Mouse (Mus musculus) left cerebral cortex, postnatal 10 days (tissue): ENCODE data around the gene Amigo2. TPM values are rescaled to one million over a fixed set of nuclear protein-coding genes. Genes with fewer than 3 reads are reported as not detected.
A peak's percentile ranks its signal among the peaks of the same experiment; 100 is the strongest.

Experiments used
- DNase-seq, 2 experiments: peaks; one replicate each; pipeline ENCODE4 v3.0.0; 2021 to 2022; ENCODE audit warnings: low spot score in 2 of 2, mixed read lengths in 1 of 2; ENCODE audit errors: extremely low spot score in 1 of 2
- intact Hi-C: fragments of 180-260 bp; cut with DNase I; formaldehyde crosslinking; loops from one replicate; pipeline ENCODE4 v1.15.1; 2025
- total RNA-seq, 2 experiments: library from RNA; stranded (reverse); gene quantifications; 2 replicates each; pipeline ENCODE4 v1.2.3; 2021

The Amigo2 gene
- total RNA-seq = 1 to 10 TPM; 6.8 to 6.9 TPM

GRCm38 (mm10) chr15:97246911-97247790 is at the start of gene Amigo2, which contains the start of gene Pced1b:
Gene Amigo2, minus strand, starts transcription at chr15:97247287.
Gene Pced1b, plus strand, starts transcription at chr15:97247107.
- intact Hi-C loops = no loop called here
- DNase-seq = peak in 1 of 2 experiments; percentile 77

GRCm38 (mm10) chr15:97291291-97292050 is 44.4 kb upstream of the Amigo2 start:
- peak in 1 of 2 experiments; percentile 35 for DNase-seq

GRCm38 (mm10) chr15:97290351-97290750 is 43.3 kb upstream of the Amigo2 start:
- no peak for DNase-seq
- intact Hi-C loops = no loop called here

More at GRCm38 (mm10) chr15:97291291-97292050, 44.4 kb upstream of the Amigo2 start:
- intact Hi-C loops = no loop called here

- intact Hi-C loops = no loop called here
- DNase-seq = no peak
Measured at GRCm38 (mm10) chr15:97289176-97289575, 42.1 kb upstream of the Amigo2 start.

- intact Hi-C loops = no loop called here
- DNase-seq = no peak
Measured at GRCm38 (mm10) chr15:97288690-97289089, 41.6 kb upstream of the Amigo2 start.

- DNase-seq = no peak
- intact Hi-C loops = no loop called here
Measured at GRCm38 (mm10) chr15:97287436-97288143, 40.5 kb upstream of the Amigo2 start.

GRCm38 (mm10) chr15:97286731-97287130 is 39.6 kb upstream of the Amigo2 start:
- DNase-seq = no peak
- intact Hi-C loops = no loop called here

GRCm38 (mm10) chr15:97285665-97286212 is 38.7 kb upstream of the Amigo2 start:
- intact Hi-C loops = no loop called here
- no peak for DNase-seq

- no peak for DNase-seq
- intact Hi-C loops = no loop called here
Measured at GRCm38 (mm10) chr15:97284201-97284600, 37.1 kb upstream of the Amigo2 start.

GRCm38 (mm10) chr15:97282572-97282881 is 35.4 kb upstream of the Amigo2 start:
- no peak for DNase-seq
- intact Hi-C loops = no loop called here

- no peak for DNase-seq
- intact Hi-C loops = no loop called here
Measured at GRCm38 (mm10) chr15:97281712-97282571, 34.9 kb upstream of the Amigo2 start.

GRCm38 (mm10) chr15:97280776-97281175 is 33.7 kb upstream of the Amigo2 start:
- intact Hi-C loops = no loop called here

GRCm38 (mm10) chr15:97280131-97280530 is 33.0 kb upstream of the Amigo2 start:
- no peak for DNase-seq
- intact Hi-C loops = no loop called here

More at GRCm38 (mm10) chr15:97280776-97281175, 33.7 kb upstream of the Amigo2 start:
- DNase-seq = no peak

GRCm38 (mm10) chr15:97278340-97278948 is 31.4 kb upstream of the Amigo2 start:
- no peak for DNase-seq
- intact Hi-C loops = no loop called here

- intact Hi-C loops = no loop called here
- no peak for DNase-seq
Measured at GRCm38 (mm10) chr15:97277328-97277727, 30.2 kb upstream of the Amigo2 start.

GRCm38 (mm10) chr15:97276660-97277153 is 29.6 kb upstream of the Amigo2 start:
- no peak for DNase-seq
- intact Hi-C loops = no loop called here

GRCm38 (mm10) chr15:97275626-97276395 is 28.7 kb upstream of the Amigo2 start:
- no peak for DNase-seq
- intact Hi-C loops = no loop called here
